Mouse (Mus musculus): ENCODE measurements around the gene C3ar1. TPM values are rescaled to one million over a fixed set of nuclear protein-coding genes. Genes with fewer than 3 reads are reported as not detected.

The C3ar1 gene
- total RNA-seq (2021): under 1 TPM; 0.38 to 0.79 TPM
- long read RNA-seq: 0 reads

GRCm38 (mm10) chr6:122855955-122856354 lies at the start of gene C3ar1:
Gene C3ar1, minus strand, starts transcription at chr6:122856161.
- no peak for DNase-seq (ENCODE audit: low spot score in 2 of 2)

- DNase-seq (ENCODE audit: low spot score in 2 of 2): peak in 1 of 2 experiments; percentile 70
Observed at GRCm38 (mm10) chr6:122892442-122893049, 36.6 kb upstream of the C3ar1 start.

- DNase-seq (ENCODE audit: low spot score in 2 of 2): no peak
Observed at GRCm38 (mm10) chr6:122889599-122889998, 33.6 kb upstream of the C3ar1 start.

- no peak for DNase-seq (ENCODE audit: low spot score in 2 of 2)
Observed at GRCm38 (mm10) chr6:122883603-122884002, 27.6 kb upstream of the C3ar1 start.

GRCm38 (mm10) chr6:122881287-122881686 lies 25.3 kb upstream of the C3ar1 start:
- no peak for DNase-seq (ENCODE audit: low spot score in 2 of 2)

GRCm38 (mm10) chr6:122879781-122880505 lies 24.0 kb upstream of the C3ar1 start:
- no peak for DNase-seq (ENCODE audit: low spot score in 2 of 2)

- DNase-seq (ENCODE audit: low spot score in 2 of 2): no peak
Observed at GRCm38 (mm10) chr6:122879141-122879735, 23.3 kb upstream of the C3ar1 start.

- DNase-seq (ENCODE audit: low spot score in 2 of 2): no peak
Observed at GRCm38 (mm10) chr6:122874720-122875389, 18.9 kb upstream of the C3ar1 start.

- peak; percentile 97 to 99 for DNase-seq (ENCODE audit: low spot score in 2 of 2)
Observed at GRCm38 (mm10) chr6:122873871-122874719, 18.1 kb upstream of the C3ar1 start, which contains the start of gene Necap1. Gene Necap1, plus strand, starts transcription at chr6:122874474.

GRCm38 (mm10) chr6:122872800-122873199 lies 16.8 kb upstream of the C3ar1 start:
- DNase-seq (ENCODE audit: low spot score in 2 of 2): no peak

- DNase-seq (ENCODE audit: low spot score in 2 of 2): no peak
Observed at GRCm38 (mm10) chr6:122869846-122870245, 13.9 kb upstream of the C3ar1 start.

GRCm38 (mm10) chr6:122867914-122868313 lies 12.0 kb upstream of the C3ar1 start:
- DNase-seq (ENCODE audit: low spot score in 2 of 2): no peak

- no peak for DNase-seq (ENCODE audit: low spot score in 2 of 2)
Observed at GRCm38 (mm10) chr6:122862871-122863270, 6.9 kb upstream of the C3ar1 start.

- no peak for DNase-seq (ENCODE audit: low spot score in 2 of 2)
Observed at GRCm38 (mm10) chr6:122862434-122862833, 6.5 kb upstream of the C3ar1 start.

GRCm38 (mm10) chr6:122854552-122854951 lies 1.4 kb downstream of the C3ar1 start:
- DNase-seq (ENCODE audit: low spot score in 2 of 2): no peak

GRCm38 (mm10) chr6:122852696-122853095 lies 3.3 kb downstream of the C3ar1 start:
- DNase-seq (ENCODE audit: low spot score in 2 of 2): no peak

- no peak for DNase-seq (ENCODE audit: low spot score in 2 of 2)
Observed at GRCm38 (mm10) chr6:122843759-122844158, 12.2 kb downstream of the C3ar1 start.

- DNase-seq (ENCODE audit: low spot score in 2 of 2): no peak
Observed at GRCm38 (mm10) chr6:122837539-122837938, 18.4 kb downstream of the C3ar1 start.

- no peak for DNase-seq (ENCODE audit: low spot score in 2 of 2)
Observed at GRCm38 (mm10) chr6:122836974-122837373, 19.0 kb downstream of the C3ar1 start.

GRCm38 (mm10) chr6:122834365-122834764 lies 21.6 kb downstream of the C3ar1 start:
- peak in 1 of 2 experiments; percentile 45 for DNase-seq (ENCODE audit: low spot score in 2 of 2)

GRCm38 (mm10) chr6:122832880-122833279 lies 23.1 kb downstream of the C3ar1 start:
- no peak for DNase-seq (ENCODE audit: low spot score in 2 of 2)

Measured in layer of hippocampus, adult 18-20 months (tissue).